Mouse (Mus musculus) megakaryocyte, embryonic 14.5 days (primary cell): ENCODE measurements around the gene Ddx59.

Experiments
- FLI1 ChIP-seq: IDR thresholded peaks from 2 replicates; pipeline ENCODE4 v1.6.1; 2012; ENCODE audit warnings: low read length, inconsistent platforms, mixed read lengths
- GATA1 ChIP-seq: IDR thresholded peaks from 3 replicates; pipeline ENCODE4 v1.6.1; 2012; ENCODE audit warnings: mixed read lengths, low read length, inconsistent platforms, borderline replicate concordance

DNA sequence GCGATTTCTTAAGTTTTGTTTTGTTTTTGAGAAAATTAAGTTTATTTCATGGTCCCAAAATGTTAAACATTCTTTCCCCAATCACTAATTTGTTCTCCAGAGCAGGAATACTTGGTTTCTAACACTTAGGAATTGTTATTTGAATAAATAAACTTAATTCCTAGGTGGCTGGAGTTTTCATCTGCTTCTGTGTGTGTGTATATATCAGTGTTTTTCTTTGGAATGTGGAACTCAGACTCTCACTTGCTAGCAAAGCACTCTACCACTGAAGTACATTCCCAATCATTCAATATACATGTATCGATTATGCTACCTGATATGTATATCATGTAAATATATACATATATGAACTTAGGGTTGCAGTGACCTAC, 670 bp downstream of the Ddx59 start:
- no peak for TF ChIP-seq GATA1
- TF ChIP-seq FLI1: no peak
